Mouse (Mus musculus) cerebellum, postnatal 25 days (tissue): ENCODE data around the gene Tdgf1.

Source experiments
- DNase-seq, 2 experiments: peaks; one replicate each; pipeline ENCODE4 v3.0.0; 2021; ENCODE audit warnings: mixed read lengths in 2 of 2

Gene Tdgf1

GRCm38 (mm10) chr9:110908631-110909016 is 37.3 kb downstream of the Tdgf1 start:
- no peak for DNase-seq

DNA sequence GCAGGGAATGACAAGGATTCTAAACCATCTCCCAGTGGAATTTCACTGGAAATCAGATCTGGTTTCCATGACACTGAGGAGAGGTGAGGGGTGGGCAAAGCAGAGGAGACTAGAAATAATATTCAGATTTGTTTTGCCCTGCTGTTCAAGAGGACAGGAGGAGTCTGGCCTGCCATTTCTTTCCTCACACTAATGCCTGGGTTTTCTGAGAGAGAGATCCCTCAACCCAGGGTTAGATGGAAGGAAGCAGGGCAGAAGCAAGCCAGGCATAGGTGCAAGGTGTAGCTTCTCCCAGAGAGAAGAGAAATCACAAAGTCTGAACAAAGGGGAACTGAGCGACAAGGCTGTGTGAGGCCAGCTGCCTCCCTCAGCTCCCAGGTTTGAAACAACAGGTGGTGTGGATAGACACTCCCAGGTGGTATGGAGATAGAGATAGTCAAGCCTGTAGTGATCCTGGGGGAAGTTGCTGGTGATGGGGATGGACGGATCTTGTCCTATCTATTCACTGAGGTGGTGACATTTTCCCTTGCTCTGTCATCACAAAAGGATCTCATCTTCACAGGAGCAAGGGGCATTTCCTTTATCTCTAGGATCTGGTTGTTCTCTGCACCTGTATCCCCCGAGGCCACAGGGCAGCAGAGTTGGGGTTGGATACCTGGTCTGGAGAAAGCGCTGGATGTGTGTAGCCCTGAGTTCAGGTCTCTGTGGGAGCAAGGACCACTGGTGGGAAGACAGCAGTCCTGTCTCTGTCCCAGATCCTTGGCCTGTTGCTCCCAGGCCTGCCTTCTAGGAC is 37.9 kb downstream of the Tdgf1 start:
- DNase-seq, result no peak

DNA sequence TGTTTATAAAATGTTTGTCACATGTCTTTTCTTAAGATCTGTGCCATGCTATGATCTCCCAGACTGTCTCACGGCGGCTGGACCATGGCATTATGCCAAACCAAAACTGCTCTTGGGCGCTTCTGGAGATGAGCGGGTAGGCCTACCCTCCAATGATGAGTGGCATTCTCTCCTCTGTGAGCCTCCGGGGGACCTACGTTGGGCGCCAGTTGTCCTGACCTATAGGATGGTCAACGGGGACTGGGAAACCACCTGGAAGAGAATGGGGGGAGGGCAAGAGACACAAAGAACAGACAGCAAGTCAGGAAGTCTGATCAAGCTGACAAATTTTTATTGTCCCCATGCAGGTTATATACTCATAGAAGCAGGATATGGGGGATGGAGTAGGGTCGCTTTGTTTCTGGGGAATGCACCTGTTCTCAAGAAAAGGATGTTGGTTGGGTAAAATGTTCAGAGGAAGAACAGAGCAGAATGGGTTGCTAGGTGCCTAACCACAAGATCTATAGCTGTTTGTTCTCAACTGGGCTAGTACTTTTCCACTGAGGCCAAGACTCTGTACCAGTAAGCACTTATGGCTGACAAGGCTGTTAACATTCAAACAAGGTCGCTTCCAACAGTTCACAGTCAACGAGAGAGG is 38.6 kb downstream of the Tdgf1 start:
- no peak for DNase-seq

DNA sequence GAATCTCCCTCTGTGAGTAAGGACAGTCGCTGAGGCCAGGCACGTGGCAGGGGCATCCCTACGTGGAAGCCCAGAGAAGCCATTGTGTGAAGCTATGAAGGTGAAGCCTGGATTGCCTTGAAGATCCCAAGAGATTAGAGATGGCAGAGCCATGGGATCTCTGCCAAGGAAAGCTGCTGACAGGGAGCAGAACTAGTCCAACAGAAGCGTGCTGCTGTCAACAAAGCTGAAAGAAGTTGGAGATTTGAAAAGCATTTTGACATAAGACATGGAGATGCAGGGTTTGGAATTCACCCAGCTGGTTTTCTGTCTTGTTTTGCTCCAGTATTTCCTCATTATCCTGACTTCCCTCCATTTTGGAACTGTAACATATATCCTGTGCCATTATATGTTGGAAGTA is 43.7 kb downstream of the Tdgf1 start:
- no peak for DNase-seq

GRCm38 (mm10) chr9:110901204-110901603 is 44.8 kb downstream of the Tdgf1 start:
- DNase-seq, result no peak

DNA sequence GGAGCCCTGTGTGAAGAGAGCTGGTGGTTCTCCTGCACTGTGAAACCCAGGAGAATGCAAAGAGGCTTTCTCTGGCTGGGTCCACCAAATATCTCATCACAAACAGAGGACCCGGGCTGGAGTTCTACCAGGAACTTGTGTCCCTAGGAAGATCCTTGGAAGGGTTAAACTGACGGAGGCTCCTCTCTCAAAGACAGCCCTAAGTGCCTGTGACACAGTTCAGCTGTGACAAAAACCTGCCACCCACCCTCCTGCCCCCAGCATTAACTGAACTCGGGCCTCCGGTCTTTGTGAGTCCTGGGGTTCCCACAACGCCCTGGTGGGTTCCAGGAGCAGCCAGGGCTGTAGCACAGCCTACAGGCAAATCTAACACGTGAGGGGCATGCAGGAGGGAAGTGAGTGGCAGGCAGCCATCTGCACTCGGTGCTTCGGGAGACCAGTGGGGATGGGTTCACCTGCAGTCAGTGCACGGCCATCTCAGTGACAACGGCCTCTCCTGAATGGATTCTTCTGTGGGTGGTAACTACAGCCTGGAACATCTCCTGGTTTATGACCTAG is 46.4 kb downstream of the Tdgf1 start:
- no peak for DNase-seq

- no peak for DNase-seq
Observed at GRCm38 (mm10) chr9:110896595-110896994, 49.4 kb downstream of the Tdgf1 start.

GRCm38 (mm10) chr9:110895994-110896393 is 50.0 kb downstream of the Tdgf1 start:
- DNase-seq, result no peak

- no peak for DNase-seq
Observed at GRCm38 (mm10) chr9:110895507-110895906, 50.5 kb downstream of the Tdgf1 start.

- DNase-seq, result no peak
Observed at GRCm38 (mm10) chr9:110893429-110893828, 52.5 kb downstream of the Tdgf1 start.

- DNase-seq, result no peak
Observed at GRCm38 (mm10) chr9:110892552-110892951, 53.4 kb downstream of the Tdgf1 start.

- DNase-seq, result no peak
Observed at GRCm38 (mm10) chr9:110891077-110891828, 54.7 kb downstream of the Tdgf1 start.

DNA sequence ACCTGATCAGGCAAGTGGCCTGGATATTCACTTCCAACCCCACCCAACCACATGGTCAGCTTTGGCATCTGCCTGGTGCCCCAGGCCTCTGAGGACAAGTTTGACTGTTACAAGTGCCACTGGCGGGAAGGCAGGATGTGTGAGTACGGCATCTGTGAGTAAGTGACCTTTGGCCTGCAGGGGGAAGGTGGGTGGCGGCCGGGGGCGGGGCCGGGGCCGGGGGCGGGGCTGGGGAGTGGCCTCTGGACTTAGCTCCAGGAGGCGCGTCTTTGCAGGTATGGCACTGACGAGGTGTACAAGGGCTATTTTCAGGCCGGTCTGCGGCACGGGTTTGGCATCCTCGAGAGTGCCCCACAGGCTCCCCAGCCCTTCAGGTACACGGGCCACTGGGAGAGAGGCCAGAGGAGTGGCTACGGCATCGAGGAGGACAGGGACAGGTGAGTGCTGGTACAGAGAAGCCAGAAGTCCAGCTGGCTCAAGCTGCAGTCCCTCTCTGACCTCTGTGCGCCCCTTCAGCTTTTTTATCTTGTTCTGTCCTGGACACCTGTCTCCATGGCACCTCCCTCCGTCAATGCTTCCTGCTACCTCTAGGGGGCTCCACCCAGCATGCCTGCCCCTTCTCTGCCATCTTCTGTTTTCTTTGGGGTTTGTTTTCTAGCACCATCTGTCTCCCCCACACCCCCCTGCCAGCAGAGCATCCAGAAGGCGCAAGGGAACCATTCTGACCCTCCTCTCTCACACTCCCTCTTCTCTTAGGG is 55.8 kb downstream of the Tdgf1 start:
- no peak for DNase-seq
